Mouse (Mus musculus) midbrain, embryonic 14.5 days (tissue): Measurements from ENCODE around the gene Tff3. TPM values are rescaled to one million over a fixed set of nuclear protein-coding genes. Genes with fewer than 3 reads are reported as not detected.

Experiments used
- ATAC-seq: fragments of 200-750 bp; cut with Nextera tagmentation; 2 replicates; pipeline ENCODE4 v1.8.0; 2017; ENCODE audit warnings: moderate number of reproducible peaks, moderate library complexity; ENCODE audit not compliant: low FRiP score, low TSS enrichment
- DNase-seq: peaks from one replicate; pipeline ENCODE4 v3.0.0-alpha.2; 2015
- H3K27ac ChIP-seq: fragments of 300-500 bp; sonication (generic); replicated peaks from 2 replicates; pipeline ENCODE4 v1.5.1; 2014; ENCODE audit warnings: mild to moderate bottlenecking, low read depth, low read length, moderate library complexity
- H3K27me3 ChIP-seq: fragments of 300-500 bp; sonication (generic); 2 replicates; pipeline ENCODE4 v1.6.1; 2014; ENCODE audit warnings: low read length, control low read depth, mixed read lengths; ENCODE audit not compliant: control insufficient read depth, insufficient read depth
- H3K36me3 ChIP-seq: fragments of 300-500 bp; sonication (generic); 2 replicates; pipeline ENCODE4 v1.6.1; 2014; ENCODE audit warnings: low read length, control low read depth; ENCODE audit not compliant: control insufficient read depth, insufficient read depth
- H3K4me1 ChIP-seq: fragments of 300-500 bp; sonication (generic); 2 replicates; pipeline ENCODE4 v1.6.1; 2014; ENCODE audit warnings: mild to moderate bottlenecking, antibody characterized with exemption, low read length, control low read depth; ENCODE audit not compliant: control insufficient read depth, insufficient read depth
- H3K4me2 ChIP-seq: fragments of 300-500 bp; sonication (generic); 2 replicates; pipeline ENCODE4 v1.6.1; 2014; ENCODE audit warnings: mild to moderate bottlenecking, low read length, moderate library complexity
- H3K4me3 ChIP-seq: fragments of 300-500 bp; sonication (generic); replicated peaks from 2 replicates; pipeline ENCODE4 v1.5.1; 2014; ENCODE audit warnings: low read depth, low read length
- H3K9ac ChIP-seq: fragments of 300-500 bp; sonication (generic); replicated peaks from 2 replicates; pipeline ENCODE4 v1.6.1; 2014; ENCODE audit warnings: mild to moderate bottlenecking, low read length, moderate library complexity
- H3K9me3 ChIP-seq: fragments of 300-500 bp; sonication (generic); 2 replicates; pipeline ENCODE4 v1.6.1; 2016; ENCODE audit warnings: low read length, control low read depth, mixed read lengths; ENCODE audit not compliant: control insufficient read depth
- WGBS: fragments of 180-500 bp; shearing (Covaris S2); extraction: QIAGEN DNeasy Blood & Tissue Kit; methylation state at CpG from one replicate; pipeline ENCODE4 v1.1.7; 2014; 5-methylcytosine and 5-hydroxymethylcytosine counted together
- polyA plus RNA-seq: library from polyadenylated mRNA; unstranded; fragments of >200 nt; fragmentation: Nextera tagmentation; extraction: Ambion mirVana; gene quantifications from 2 replicates; pipeline ENCODE4 v1.2.1, GENCODE M21; 2014

The Tff3 gene
- polyA plus RNA-seq, 1 experiment from 2014 or later, result 1.3 TPM

DNA sequence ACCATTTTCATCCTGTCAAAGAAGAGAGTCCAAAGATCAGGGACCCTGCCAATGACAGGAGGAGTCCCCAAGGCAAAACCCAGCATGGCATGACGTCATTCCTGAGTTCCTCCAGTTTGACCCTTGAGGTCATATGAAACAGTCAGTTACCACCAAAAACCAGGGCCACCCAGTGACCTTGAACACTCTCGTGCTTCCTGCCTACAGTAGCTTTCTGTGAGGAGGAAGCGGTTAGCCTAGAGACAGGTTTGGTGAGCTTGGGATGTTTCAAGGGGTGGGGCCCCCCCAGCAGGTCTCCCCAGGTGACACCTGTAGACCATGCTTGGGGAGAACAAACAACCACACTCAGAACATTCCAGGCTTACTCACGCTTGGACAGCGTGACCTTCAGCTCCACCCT lies 51.9 kb downstream of the Tff3 start:
- Histone ChIP-seq H3K4me1 (peaks cover 28% of the 10 kb centered on the region), H3K27me3 (no peaks in the 10 kb centered on the region), H3K36me3 (no peaks in the 10 kb centered on the region), H3K4me3 (no peak overlapping the region), H3K9me3 (no peaks in the 10 kb centered on the region), H3K4me2 (no peak overlapping the region), H3K9ac (no peak overlapping the region), H3K27ac (no peak overlapping the region)
- WGBS, result 84% methylated on average over 5 of the region's 5 CpGs
- DNase-seq (no peak), ATAC-seq (no peak)

GRCm38 (mm10) chr17:31075471-31075870 lies 54.0 kb downstream of the Tff3 start:
- Histone ChIP-seq H3K27me3 (no peaks in the 10 kb centered on the region), H3K9me3 (no peaks in the 10 kb centered on the region), H3K4me3 (no peak overlapping the region), H3K4me2 (no peak overlapping the region), H3K36me3 (no peaks in the 10 kb centered on the region), H3K27ac (no peak overlapping the region), H3K9ac (no peak overlapping the region), H3K4me1 (peaks cover 48% of the 10 kb centered on the region)
- DNase-seq (no peak), ATAC-seq (no peak)
- 92% methylated on average over 5 of the region's 5 CpGs for WGBS

Other genes starting within 250 kb of the Tff3 start
- 0.46 and 0.58 TPM in 2 replicates for gene Glp1r, start 227.8 kb downstream of the Tff3 start, polyA plus RNA-seq
- not detected in 2 replicates for gene Umodl1, start 175.0 kb downstream of the Tff3 start, polyA plus RNA-seq
- 23.1 and 24.7 TPM in 2 replicates for gene Abcg1, start 72.0 kb downstream of the Tff3 start, polyA plus RNA-seq
- gene Tff2, start 14.6 kb upstream of the Tff3 start, polyA plus RNA-seq, result not detected in 2 replicates
- gene Tff1, start 35.6 kb upstream of the Tff3 start, polyA plus RNA-seq, result not detected in 2 replicates
- 0.11 TPM in 1 of 2 replicates, not detected in the other for gene Tmprss3, start 69.3 kb upstream of the Tff3 start, polyA plus RNA-seq
- gene Ubash3a, start 78.2 kb upstream of the Tff3 start, polyA plus RNA-seq, result 0.28 TPM in 1 of 2 replicates, not detected in the other
- gene Rsph1, start 147.7 kb upstream of the Tff3 start, polyA plus RNA-seq, result 1.5 and 2.0 TPM in 2 replicates
- 12.0 and 12.8 TPM in 2 replicates for gene Slc37a1, start 157.1 kb upstream of the Tff3 start, polyA plus RNA-seq